Mouse (Mus musculus): ENCODE data around the gene Akap7. TPM values are rescaled to one million over a fixed set of nuclear protein-coding genes. Genes with fewer than 3 reads are reported as not detected.

Gene Akap7
- polyA plus RNA-seq, 1 experiment, result 9.4 TPM

- Histone ChIP-seq H3K4me1 (ENCODE audit: control insufficient read depth, insufficient read depth, low read length) (no peaks in the 10 kb centered on the region), H3K27me3 (ENCODE audit: control insufficient read depth, insufficient read depth, low read length) (no peaks in the 10 kb centered on the region), H3K36me3 (ENCODE audit: control insufficient read depth, insufficient read depth, low read length) (no peaks in the 10 kb centered on the region), H3K27ac (ENCODE audit: control insufficient read depth, insufficient read depth, low read depth, low read length) (no peak overlapping the region), H3K4me3 (ENCODE audit: control insufficient read depth, low read depth, low read length) (no peak overlapping the region)
- TF ChIP-seq CTCF (IDR thresholded peaks at IDR 0.05; ENCODE audit: control insufficient read depth, insufficient read depth, insufficient replicate concordance, low read depth, low read length) (no peak), POLR2A (IDR thresholded peaks at IDR 0.05; ENCODE audit: control insufficient read depth, low read depth, low read length) (no peak)
Measured at GRCm38 (mm10) chr10:25330094-25330493, 22.4 kb upstream of the Akap7 start.

GRCm38 (mm10) chr10:25327511-25327910 lies 19.8 kb upstream of the Akap7 start:
- Histone ChIP-seq H3K27me3 (ENCODE audit: control insufficient read depth, insufficient read depth, low read length) (no peaks in the 10 kb centered on the region), H3K27ac (ENCODE audit: control insufficient read depth, insufficient read depth, low read depth, low read length) (no peak overlapping the region), H3K4me1 (ENCODE audit: control insufficient read depth, insufficient read depth, low read length) (no peaks in the 10 kb centered on the region), H3K4me3 (ENCODE audit: control insufficient read depth, low read depth, low read length) (no peak overlapping the region), H3K36me3 (ENCODE audit: control insufficient read depth, insufficient read depth, low read length) (no peaks in the 10 kb centered on the region)
- TF ChIP-seq CTCF (IDR thresholded peaks at IDR 0.05; ENCODE audit: control insufficient read depth, insufficient read depth, insufficient replicate concordance, low read depth, low read length) (no peak), POLR2A (IDR thresholded peaks at IDR 0.05; ENCODE audit: control insufficient read depth, low read depth, low read length) (no peak)

DNA sequence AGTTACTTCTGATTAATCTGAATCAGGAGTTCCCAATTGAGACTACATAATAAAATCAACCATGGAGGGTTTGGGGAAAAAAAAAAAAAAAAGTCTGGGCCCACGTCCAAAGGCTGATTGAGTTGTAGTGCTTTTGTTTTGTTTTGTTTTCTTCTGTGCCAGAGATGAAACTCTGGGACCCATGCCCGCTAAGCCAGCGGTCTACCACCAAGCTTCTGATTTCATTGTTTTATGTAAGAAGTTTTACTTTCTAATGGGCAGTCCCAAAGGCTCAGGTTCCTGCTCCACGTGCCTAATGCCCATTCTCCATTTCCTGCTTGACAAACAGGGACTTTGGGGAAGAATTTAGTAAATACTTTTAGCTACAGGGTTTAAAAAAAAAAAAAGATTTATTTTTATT lies 18.0 kb upstream of the Akap7 start:
- Histone ChIP-seq H3K27me3 (ENCODE audit: control insufficient read depth, insufficient read depth, low read length) (no peaks in the 10 kb centered on the region), H3K4me1 (ENCODE audit: control insufficient read depth, insufficient read depth, low read length) (no peaks in the 10 kb centered on the region), H3K36me3 (ENCODE audit: control insufficient read depth, insufficient read depth, low read length) (no peaks in the 10 kb centered on the region), H3K27ac (ENCODE audit: control insufficient read depth, insufficient read depth, low read depth, low read length) (no peak overlapping the region), H3K4me3 (ENCODE audit: control insufficient read depth, low read depth, low read length) (no peak overlapping the region)
- TF ChIP-seq CTCF (IDR thresholded peaks at IDR 0.05; ENCODE audit: control insufficient read depth, insufficient read depth, insufficient replicate concordance, low read depth, low read length) (no peak), POLR2A (IDR thresholded peaks at IDR 0.05; ENCODE audit: control insufficient read depth, low read depth, low read length) (no peak)

DNA sequence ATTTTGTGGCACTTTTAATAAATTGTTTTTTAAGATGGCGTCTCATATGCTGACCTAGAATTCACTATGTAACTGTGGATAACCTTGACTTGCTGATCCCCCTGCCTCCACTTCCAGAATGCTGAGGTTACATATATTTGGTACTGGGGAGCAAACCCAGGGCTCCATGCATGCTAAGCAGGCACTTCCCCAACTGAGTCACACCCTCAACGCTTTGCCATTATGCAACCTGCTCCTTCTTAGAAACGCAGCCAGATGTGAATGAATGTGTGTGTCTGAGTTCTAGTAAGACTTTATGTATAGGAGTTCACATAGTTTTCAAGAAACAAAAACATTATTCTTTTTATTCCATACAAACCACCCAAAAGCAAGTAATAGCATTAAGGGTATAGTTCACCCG lies 13.5 kb upstream of the Akap7 start:
- TF ChIP-seq CTCF (IDR thresholded peaks at IDR 0.05; ENCODE audit: control insufficient read depth, insufficient read depth, insufficient replicate concordance, low read depth, low read length) (no peak), POLR2A (IDR thresholded peaks at IDR 0.05; ENCODE audit: control insufficient read depth, low read depth, low read length) (no peak)
- Histone ChIP-seq H3K36me3 (ENCODE audit: control insufficient read depth, insufficient read depth, low read length) (no peaks in the 10 kb centered on the region), H3K27me3 (ENCODE audit: control insufficient read depth, insufficient read depth, low read length) (no peaks in the 10 kb centered on the region), H3K4me3 (ENCODE audit: control insufficient read depth, low read depth, low read length) (no peak overlapping the region), H3K4me1 (ENCODE audit: control insufficient read depth, insufficient read depth, low read length) (no peaks in the 10 kb centered on the region; the same call in 1 of the 2 replicates), H3K27ac (ENCODE audit: control insufficient read depth, insufficient read depth, low read depth, low read length) (no peak overlapping the region)

DNA sequence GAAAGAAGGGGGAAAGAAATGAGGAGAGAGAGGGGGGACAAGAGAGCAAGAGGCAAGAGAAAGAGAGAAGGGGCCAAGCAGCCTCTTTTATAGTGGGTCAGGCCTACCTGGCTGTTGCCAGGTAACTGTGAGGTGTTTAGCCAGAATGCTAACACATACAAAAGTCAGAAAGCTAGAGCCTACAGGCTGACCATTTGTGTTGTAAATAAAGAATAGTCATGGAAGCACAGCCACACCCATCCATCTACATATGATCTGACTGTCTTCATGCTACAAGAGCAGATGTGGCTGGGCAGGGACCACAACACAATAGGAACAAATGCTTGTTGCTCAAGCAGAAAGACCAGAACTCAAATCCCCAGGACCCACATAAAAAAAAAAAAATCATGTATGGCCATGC lies 11.9 kb upstream of the Akap7 start:
- H3K36me3 ChIP-seq (ENCODE audit: control insufficient read depth, insufficient read depth, low read length), result no peaks in the 10 kb centered on the region

GRCm38 (mm10) chr10:25318405-25318804 lies 10.7 kb upstream of the Akap7 start:
- peaks cover 2% of the 10 kb centered on the region for H3K4me1 ChIP-seq (ENCODE audit: control insufficient read depth, insufficient read depth, low read length)
- no peaks in the 10 kb centered on the region for H3K27me3 ChIP-seq (ENCODE audit: control insufficient read depth, insufficient read depth, low read length)
- H3K4me3 ChIP-seq (ENCODE audit: control insufficient read depth, low read depth, low read length), result no peak overlapping the region
- H3K27ac ChIP-seq (ENCODE audit: control insufficient read depth, insufficient read depth, low read depth, low read length), result no peak overlapping the region
- H3K36me3 ChIP-seq (ENCODE audit: control insufficient read depth, insufficient read depth, low read length), result no peaks in the 10 kb centered on the region
- TF ChIP-seq POLR2A (IDR thresholded peaks at IDR 0.05; ENCODE audit: control insufficient read depth, low read depth, low read length), result no peak
- TF ChIP-seq CTCF (IDR thresholded peaks at IDR 0.05; ENCODE audit: control insufficient read depth, insufficient read depth, insufficient replicate concordance, low read depth, low read length), result no peak

More for the DNA sequence above, 11.9 kb upstream of the Akap7 start:
- H3K4me3 ChIP-seq (ENCODE audit: control insufficient read depth, low read depth, low read length), result no peak overlapping the region
- TF ChIP-seq CTCF (IDR thresholded peaks at IDR 0.05; ENCODE audit: control insufficient read depth, insufficient read depth, insufficient replicate concordance, low read depth, low read length), result no peak
- no peak for TF ChIP-seq POLR2A (IDR thresholded peaks at IDR 0.05; ENCODE audit: control insufficient read depth, low read depth, low read length)
- H3K27me3 ChIP-seq (ENCODE audit: control insufficient read depth, insufficient read depth, low read length), result no peaks in the 10 kb centered on the region
- H3K27ac ChIP-seq (ENCODE audit: control insufficient read depth, insufficient read depth, low read depth, low read length), result no peak overlapping the region
- no peaks in the 10 kb centered on the region; the same call in 1 of the 2 replicates for H3K4me1 ChIP-seq (ENCODE audit: control insufficient read depth, insufficient read depth, low read length)

- Histone ChIP-seq H3K27ac (ENCODE audit: control insufficient read depth, insufficient read depth, low read depth, low read length) (no peak overlapping the region), H3K4me1 (ENCODE audit: control insufficient read depth, insufficient read depth, low read length) (peaks cover 2% of the 10 kb centered on the region)
Measured at GRCm38 (mm10) chr10:25317665-25318064, 10.0 kb upstream of the Akap7 start.

More at GRCm38 (mm10) chr10:25317665-25318064, 10.0 kb upstream of the Akap7 start:
- Histone ChIP-seq H3K27me3 (ENCODE audit: control insufficient read depth, insufficient read depth, low read length) (no peaks in the 10 kb centered on the region), H3K36me3 (ENCODE audit: control insufficient read depth, insufficient read depth, low read length) (no peaks in the 10 kb centered on the region), H3K4me3 (ENCODE audit: control insufficient read depth, low read depth, low read length) (no peak overlapping the region)
- TF ChIP-seq POLR2A (IDR thresholded peaks at IDR 0.05; ENCODE audit: control insufficient read depth, low read depth, low read length), result no peak
- TF ChIP-seq CTCF (IDR thresholded peaks at IDR 0.05; ENCODE audit: control insufficient read depth, insufficient read depth, insufficient replicate concordance, low read depth, low read length), result no peak

Measured in testis, adult 2 months (tissue).